Mouse (Mus musculus) erythroblast, embryonic 14.5 days (primary cell): ENCODE measurements around the gene Sigirr.

Experiments used
- GATA1 ChIP-seq: IDR thresholded peaks from 2 replicates; pipeline ENCODE4 v1.6.1; 2012; ENCODE audit warnings: low read length, inconsistent platforms, mixed read lengths
- TAL1 ChIP-seq: IDR thresholded peaks from 3 replicates; pipeline ENCODE4 v1.6.1; 2012; ENCODE audit warnings: low read length, inconsistent platforms, mixed read lengths

DNA sequence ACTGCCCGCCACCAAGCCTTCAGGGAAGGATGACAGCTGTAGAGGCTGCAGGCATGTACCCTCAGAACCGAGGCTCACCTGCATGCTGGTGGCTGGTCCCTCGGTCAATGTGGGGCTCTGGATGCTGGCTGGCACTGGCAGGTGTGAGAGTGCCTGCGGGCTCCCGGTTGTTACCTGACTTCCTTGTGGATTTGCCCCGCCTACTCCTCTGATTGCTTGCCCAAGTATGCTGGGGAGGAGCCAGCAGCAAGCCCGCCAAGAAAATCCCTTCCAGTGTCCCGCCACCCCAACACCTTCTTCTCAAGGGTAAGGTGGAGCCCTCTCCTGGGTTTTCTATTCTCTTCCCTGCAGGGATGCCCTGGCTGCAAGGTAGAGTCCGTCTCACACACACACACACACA, 17.3 kb upstream of the Sigirr start, which contains the start of gene Ano9:
- no peak for TF ChIP-seq GATA1
- no peak for TF ChIP-seq TAL1
